Mouse (Mus musculus) midbrain, embryonic 11.5 days (tissue): ENCODE measurements around the gene Nfib. TPM values are rescaled to one million over a fixed set of nuclear protein-coding genes. Genes with fewer than 3 reads are reported as not detected.

ENCODE experiments used
- ATAC-seq: fragments of 200-750 bp; cut with Nextera tagmentation; 2 replicates; pipeline ENCODE4 v1.8.0; 2017; ENCODE audit warnings: moderate TSS enrichment, moderate library complexity; ENCODE audit not compliant: low FRiP score
- DNase-seq: peaks from one replicate; pipeline ENCODE4 v3.0.0; 2015; ENCODE audit warnings: low spot score; ENCODE audit errors: missing footprints
- H3K27ac ChIP-seq: fragments of 300-500 bp; sonication (generic); 2 replicates; pipeline ENCODE4 v1.5.1; 2014; ENCODE audit warnings: low read depth, low read length
- H3K27me3 ChIP-seq: fragments of 300-500 bp; sonication (generic); 2 replicates; pipeline ENCODE4 v1.6.1; 2014; ENCODE audit warnings: mild to moderate bottlenecking, low read length, moderate library complexity, mixed read lengths; ENCODE audit not compliant: control insufficient read depth, insufficient read depth
- H3K36me3 ChIP-seq: fragments of 300-500 bp; sonication (generic); 2 replicates; pipeline ENCODE4 v1.6.1; 2014; ENCODE audit warnings: mild to moderate bottlenecking, low read length, moderate library complexity, mixed read lengths; ENCODE audit not compliant: control insufficient read depth, insufficient read depth
- H3K4me1 ChIP-seq: fragments of 300-500 bp; sonication (generic); 2 replicates; pipeline ENCODE4 v1.6.1; 2014; ENCODE audit warnings: low read length; ENCODE audit not compliant: control insufficient read depth, insufficient read depth
- H3K4me2 ChIP-seq: fragments of 300-500 bp; sonication (generic); 2 replicates; pipeline ENCODE4 v1.6.1; 2014; ENCODE audit warnings: mild to moderate bottlenecking, moderate library complexity
- H3K4me3 ChIP-seq: fragments of 300-500 bp; sonication (generic); 2 replicates; pipeline ENCODE4 v1.5.1; 2014; ENCODE audit warnings: low read depth, low read length
- H3K9ac ChIP-seq: fragments of 300-500 bp; sonication (generic); 2 replicates; pipeline ENCODE4 v1.6.1; 2014; ENCODE audit warnings: low read length
- H3K9me3 ChIP-seq: fragments of 300-500 bp; sonication (generic); 2 replicates; pipeline ENCODE4 v1.6.1; 2016; ENCODE audit warnings: low read length; ENCODE audit not compliant: control insufficient read depth
- WGBS: fragments of 180-500 bp; shearing (Covaris S2); extraction: QIAGEN DNeasy Blood & Tissue Kit; methylation state at CpG from one replicate; pipeline ENCODE4 v1.1.7; 2014; 5-methylcytosine and 5-hydroxymethylcytosine counted together
- polyA plus RNA-seq: library from polyadenylated mRNA; unstranded; fragments of >200 nt; fragmentation: Nextera tagmentation; extraction: Ambion mirVana; gene quantifications from 2 replicates; pipeline ENCODE4 v1.2.1, GENCODE M21; 2014

Gene Nfib
- polyA plus RNA-seq, 1 experiment from 2014 or later = 19.9 TPM

DNA sequence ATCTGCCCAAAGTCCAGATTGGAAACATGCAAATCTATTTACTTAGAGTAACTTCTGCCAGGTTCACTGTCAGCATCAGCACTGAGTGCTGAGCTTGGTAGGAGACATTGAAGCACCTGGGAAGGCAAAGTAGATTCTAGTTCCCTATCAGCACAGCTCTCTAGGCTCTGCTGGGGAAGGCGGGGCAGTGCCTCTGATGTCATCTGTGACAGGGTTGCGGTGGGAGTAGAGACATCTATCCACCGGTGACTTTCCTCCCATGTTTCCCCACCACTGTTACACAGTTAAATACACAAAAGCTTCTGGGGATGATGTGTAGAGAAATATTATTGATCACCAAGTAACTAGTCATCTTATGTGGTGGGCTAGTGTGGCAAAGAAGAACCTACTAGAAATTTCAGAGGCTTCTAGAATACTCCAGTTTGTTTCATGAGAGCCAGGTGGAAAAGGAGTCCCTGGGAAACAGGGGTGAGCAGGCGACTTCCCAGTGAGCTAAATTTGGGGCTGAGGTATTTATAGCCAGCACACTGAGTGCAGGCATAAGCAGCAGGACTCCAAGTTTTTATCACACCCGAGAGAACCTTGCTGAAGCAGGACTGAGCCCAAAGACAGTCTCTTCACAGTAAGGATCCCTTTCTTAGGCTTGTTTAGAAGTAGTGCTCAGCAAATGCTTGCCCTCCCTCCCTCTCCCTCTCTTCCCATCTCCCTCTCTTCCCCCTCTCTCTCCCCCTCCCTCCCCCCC, 9.6 kb downstream of the Nfib start:
- H3K4me2 ChIP-seq = no peak overlapping the region
- H3K4me1 ChIP-seq = no peaks in the 10 kb centered on the region
- H3K27me3 ChIP-seq = no peaks in the 10 kb centered on the region
- no peak overlapping the region for H3K9ac ChIP-seq
- DNase-seq (no peak), ATAC-seq (no peak)
- 81% methylated on average over 5 of the region's 5 CpGs for WGBS
- no peaks in the 10 kb centered on the region for H3K9me3 ChIP-seq
- H3K27ac ChIP-seq = no peak overlapping the region
- H3K4me3 ChIP-seq = no peak overlapping the region
- no peaks in the 10 kb centered on the region for H3K36me3 ChIP-seq

DNA sequence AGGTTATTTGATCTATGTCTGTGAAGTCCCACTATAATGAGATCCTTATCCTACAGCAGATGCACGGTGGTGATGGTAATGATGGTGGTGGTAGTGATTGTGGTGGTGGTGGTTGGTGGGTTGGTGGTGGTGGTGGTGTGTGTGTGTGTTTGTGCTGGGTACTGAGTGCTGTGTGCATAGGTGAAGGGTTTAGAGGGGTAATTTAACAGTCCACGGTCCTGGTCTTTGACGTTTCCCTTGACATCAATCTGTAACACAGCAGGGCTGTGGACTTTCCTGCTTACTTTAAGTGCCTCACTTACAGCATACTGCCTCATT, 13.6 kb downstream of the Nfib start:
- DNase-seq (no peak), ATAC-seq (peak; percentile 22; the same call in 1 of the 2 replicates)
- H3K9me3 ChIP-seq = no peaks in the 10 kb centered on the region
- no peaks in the 10 kb centered on the region for H3K27me3 ChIP-seq
- 70% methylated on average over 3 of the region's 3 CpGs for WGBS
- no peaks in the 10 kb centered on the region for H3K36me3 ChIP-seq
- H3K4me1 ChIP-seq = no peaks in the 10 kb centered on the region
- no peak overlapping the region for H3K9ac ChIP-seq
- H3K4me2 ChIP-seq = no peak overlapping the region
- H3K4me3 ChIP-seq = no peak overlapping the region
- no peak overlapping the region for H3K27ac ChIP-seq

DNA sequence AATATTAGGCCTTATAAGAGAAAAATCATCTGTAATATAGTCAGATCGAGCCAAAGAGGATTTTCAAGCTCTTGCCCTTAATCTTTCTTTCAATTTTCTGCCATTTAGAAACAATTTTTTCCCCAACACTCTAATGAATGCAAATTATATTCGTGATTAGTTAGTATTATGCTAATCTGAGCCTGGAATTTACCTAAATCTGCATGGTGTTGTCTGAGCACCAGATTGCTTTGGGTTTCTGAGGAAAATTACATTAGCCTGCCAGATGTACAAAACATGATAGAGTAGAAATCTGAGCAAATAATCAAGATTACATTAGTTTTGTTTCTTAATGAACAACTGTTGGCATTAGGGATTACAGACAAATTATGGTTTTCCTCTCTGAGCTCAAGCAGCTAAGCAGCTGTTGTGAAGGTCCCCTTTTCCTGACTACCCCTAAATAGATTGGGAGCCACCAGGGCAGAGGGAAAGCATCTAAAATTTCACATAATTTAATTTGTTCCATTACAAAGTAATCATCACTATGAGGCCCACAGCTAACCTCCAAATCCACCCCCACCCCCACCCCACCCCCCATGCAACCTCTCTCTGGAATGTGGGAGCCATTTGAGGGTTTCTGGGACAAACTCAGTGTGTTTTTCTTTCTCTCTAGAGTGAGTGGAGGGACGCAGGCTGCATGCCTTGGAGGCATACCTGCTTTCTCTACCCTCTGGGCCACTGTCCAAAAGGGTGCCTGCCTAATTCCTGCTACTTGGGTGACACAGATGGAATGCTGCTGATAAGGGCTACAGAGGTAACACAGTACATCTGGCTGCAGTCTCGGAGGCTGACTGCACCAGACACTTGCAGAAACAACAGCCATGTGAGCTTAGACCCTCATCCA, 14.2 kb downstream of the Nfib start:
- no peak overlapping the region; the same call in 1 of the 2 replicates for H3K27ac ChIP-seq
- H3K4me3 ChIP-seq = no peak overlapping the region
- no peaks in the 10 kb centered on the region for H3K36me3 ChIP-seq
- H3K27me3 ChIP-seq = no peaks in the 10 kb centered on the region
- ATAC-seq = peak; percentile 36; the same call in 1 of the 2 replicates
- 57% methylated on average over 4 of the region's 4 CpGs for WGBS
- H3K4me2 ChIP-seq = no peak overlapping the region
- no peaks in the 10 kb centered on the region for H3K4me1 ChIP-seq
- H3K9ac ChIP-seq = no peak overlapping the region
- DNase-seq = no peak
- no peaks in the 10 kb centered on the region for H3K9me3 ChIP-seq

DNA sequence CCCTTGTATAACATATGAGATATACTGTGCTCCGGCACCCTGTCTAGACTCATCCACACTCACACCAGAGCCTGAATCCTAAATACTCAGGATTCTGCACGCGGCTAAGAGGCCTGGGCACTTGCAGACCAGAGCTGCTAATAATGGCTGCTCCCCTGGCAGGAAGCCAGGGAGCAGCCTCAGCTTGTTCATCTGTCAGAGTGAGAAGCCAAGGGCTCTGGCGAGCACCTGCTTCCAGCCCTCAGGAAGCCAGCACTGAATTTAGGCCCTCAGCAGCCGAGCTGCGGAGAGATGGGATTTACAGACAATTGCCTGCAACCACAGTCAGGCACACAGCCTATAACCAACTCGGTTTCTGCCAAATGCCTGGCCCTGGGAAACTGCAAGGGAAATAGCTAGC, 15.3 kb downstream of the Nfib start:
- H3K27me3 ChIP-seq = no peaks in the 10 kb centered on the region
- H3K9ac ChIP-seq = no peak overlapping the region
- WGBS = 70% methylated on average over 7 of the region's 7 CpGs
- H3K4me1 ChIP-seq = no peaks in the 10 kb centered on the region
- no peak for DNase-seq
- no peak overlapping the region for H3K4me3 ChIP-seq
- no peaks in the 10 kb centered on the region for H3K9me3 ChIP-seq
- H3K27ac ChIP-seq = no peak overlapping the region
- H3K36me3 ChIP-seq = no peaks in the 10 kb centered on the region
- H3K4me2 ChIP-seq = no peak overlapping the region
- ATAC-seq = peak; percentile 54

DNA sequence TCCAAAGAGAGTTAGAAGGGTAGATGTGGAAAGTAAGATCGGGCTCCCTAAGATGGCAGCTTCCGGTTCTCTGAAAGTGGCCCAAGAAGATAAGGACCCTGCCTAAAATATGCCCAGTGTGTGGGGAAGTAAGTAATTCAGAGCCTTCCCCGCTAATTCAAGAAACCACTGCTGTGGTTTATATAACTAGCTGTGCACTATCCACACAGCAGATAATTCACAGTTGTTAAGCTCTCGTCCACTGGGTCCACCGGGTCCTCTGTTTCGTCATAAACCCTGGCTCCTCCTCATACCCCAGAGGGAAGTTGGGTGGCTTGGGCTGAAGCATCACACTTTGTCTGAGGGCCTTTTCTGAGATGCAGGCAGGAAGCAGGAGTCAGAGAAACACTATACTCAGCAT, 19.5 kb downstream of the Nfib start:
- ATAC-seq = no peak
- 94% methylated on average over 6 of the region's 6 CpGs for WGBS
- H3K27ac ChIP-seq = no peak overlapping the region

DNA sequence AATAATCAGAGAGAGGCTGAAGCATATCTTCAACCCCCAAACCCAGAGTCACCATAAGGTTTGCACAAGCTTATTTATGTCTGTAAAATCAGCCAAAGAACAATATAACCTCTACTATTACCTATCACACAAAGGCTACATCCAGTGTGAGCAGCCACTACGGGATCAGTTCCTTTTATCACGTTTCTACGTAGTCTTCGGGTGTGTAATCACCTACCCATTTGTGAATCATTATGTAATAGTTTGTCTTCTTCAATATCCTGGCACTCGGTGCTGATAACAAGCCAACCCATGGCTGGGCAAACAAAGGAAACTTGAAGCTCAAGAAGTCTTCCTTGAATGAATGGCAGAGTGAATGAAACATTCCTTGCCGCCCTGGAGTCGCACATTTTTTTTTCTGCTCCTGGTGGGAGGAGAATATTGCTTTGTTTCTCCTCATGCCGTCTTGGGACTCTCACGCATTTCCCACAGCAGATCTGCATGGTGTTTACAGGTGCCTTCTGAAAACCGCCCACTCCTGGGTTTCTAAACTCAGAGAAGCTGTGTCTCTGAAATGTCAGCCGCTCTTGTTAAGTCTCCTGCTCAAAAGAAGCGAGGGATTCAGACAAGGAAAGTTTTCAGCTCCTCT, 21.3 kb downstream of the Nfib start:
- ATAC-seq = no peak
- DNase-seq = no peak
- Histone ChIP-seq H3K27me3 (no peaks in the 10 kb centered on the region), H3K9ac (no peak overlapping the region), H3K4me1 (no peaks in the 10 kb centered on the region), H3K27ac (no peak overlapping the region), H3K9me3 (no peaks in the 10 kb centered on the region), H3K36me3 (no peaks in the 10 kb centered on the region), H3K4me2 (no peak overlapping the region), H3K4me3 (no peak overlapping the region)
- 81% methylated on average over 12 of the region's 12 CpGs for WGBS

More for the DNA sequence above, 19.5 kb downstream of the Nfib start:
- Histone ChIP-seq H3K9ac (no peak overlapping the region), H3K4me2 (no peak overlapping the region), H3K27me3 (no peaks in the 10 kb centered on the region), H3K36me3 (no peaks in the 10 kb centered on the region), H3K9me3 (no peaks in the 10 kb centered on the region), H3K4me1 (no peaks in the 10 kb centered on the region), H3K4me3 (no peak overlapping the region)
- DNase-seq = no peak

DNA sequence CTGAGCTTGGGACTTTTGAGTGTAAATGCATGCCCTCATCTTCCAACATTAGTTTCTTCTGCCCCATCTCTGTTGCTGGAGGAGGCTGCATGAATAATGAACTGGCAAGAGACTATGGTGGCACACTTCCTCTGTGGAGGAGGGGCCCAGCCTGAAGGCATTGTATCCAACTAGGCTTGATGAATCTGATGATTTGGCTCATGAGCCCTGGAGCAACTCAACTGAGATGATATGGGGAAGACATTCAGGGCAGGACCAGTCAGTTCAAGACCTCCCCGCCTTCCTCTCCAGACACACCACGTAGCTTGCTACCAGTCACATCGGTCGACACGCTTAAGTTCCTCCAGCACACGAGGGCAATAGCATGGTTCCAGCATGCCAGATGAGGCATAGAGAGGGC, 22.0 kb downstream of the Nfib start:
- no peaks in the 10 kb centered on the region for H3K4me1 ChIP-seq

DNA sequence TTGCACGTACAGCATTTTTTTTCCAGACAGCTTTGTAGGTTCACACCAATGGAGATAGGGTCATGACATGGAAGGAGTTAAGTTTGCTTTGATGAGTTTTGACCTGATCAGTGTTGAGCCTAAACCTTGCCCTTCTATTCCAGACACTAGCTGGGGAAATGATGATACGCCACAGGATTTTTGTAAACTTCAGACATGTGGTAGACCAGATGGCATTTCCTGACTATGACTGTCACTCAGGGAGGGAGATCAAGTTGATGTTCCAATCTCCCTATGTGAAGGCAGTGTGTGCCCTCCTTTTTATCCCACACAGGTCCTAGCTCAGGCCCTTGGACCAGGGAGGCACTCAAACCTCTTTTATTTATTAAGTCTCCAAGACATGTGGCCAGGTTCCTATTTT, 29.4 kb downstream of the Nfib start:
- H3K9ac ChIP-seq = no peak overlapping the region
- no peak for ATAC-seq
- H3K4me1 ChIP-seq = no peaks in the 10 kb centered on the region
- H3K4me3 ChIP-seq = no peak overlapping the region
- H3K9me3 ChIP-seq = no peaks in the 10 kb centered on the region
- H3K4me2 ChIP-seq = no peak overlapping the region
- DNase-seq = no peak
- no peaks in the 10 kb centered on the region for H3K36me3 ChIP-seq
- no peaks in the 10 kb centered on the region for H3K27me3 ChIP-seq
- 93% methylated on average over 2 of the region's 2 CpGs for WGBS
- H3K27ac ChIP-seq = no peak overlapping the region

More for the DNA sequence above, 22.0 kb downstream of the Nfib start:
- no peak overlapping the region for H3K4me2 ChIP-seq
- H3K4me3 ChIP-seq = no peak overlapping the region
- H3K9ac ChIP-seq = no peak overlapping the region
- H3K27ac ChIP-seq = no peak overlapping the region
- no peak for DNase-seq
- no peaks in the 10 kb centered on the region for H3K9me3 ChIP-seq
- no peaks in the 10 kb centered on the region for H3K36me3 ChIP-seq
- ATAC-seq = no peak
- WGBS = 94% methylated on average over 6 of the region's 6 CpGs
- H3K27me3 ChIP-seq = no peaks in the 10 kb centered on the region
